Mouse (Mus musculus): ENCODE measurements around the gene Tm4sf19. TPM values are rescaled to one million over a fixed set of nuclear protein-coding genes. Genes with fewer than 3 reads are reported as not detected.

The Tm4sf19 gene
- total RNA-seq, 1 experiment from 2014 or later = not detected

- ATAC-seq (replicated peaks; ENCODE audit: insufficient number of reproducible peaks, low FRiP score, low TSS enrichment, poor library complexity, severe bottlenecking) = no peak
Observed at GRCm38 (mm10) chr16:32456761-32457160, 56.5 kb downstream of the Tm4sf19 start.

Other genes starting within 250 kb of the Tm4sf19 start
- gene Nrros, start 234.9 kb upstream of the Tm4sf19 start, total RNA-seq (2017) = 151 to 182 TPM (median 158 TPM) in 3 replicates
- gene Bex6, start 220.7 kb upstream of the Tm4sf19 start, total RNA-seq (2017) = 0.87 to 1.3 TPM in 2 of 3 replicates, not detected in the other
- 11.4 to 17.4 TPM (median 14.1 TPM) in 3 replicates for gene Fbxo45, start 153.3 kb upstream of the Tm4sf19 start, total RNA-seq (2017)
- gene Wdr53, start 153.3 kb upstream of the Tm4sf19 start, total RNA-seq (2017) = 12.4 to 18.3 TPM (median 15.3 TPM) in 3 replicates
- not detected in 3 replicates for gene Smco1, start 129.0 kb upstream of the Tm4sf19 start, total RNA-seq (2017)
- 25.0 to 33.0 TPM (median 27.0 TPM) in 3 replicates for gene Rnf168, start 123.0 kb upstream of the Tm4sf19 start, total RNA-seq (2017)
- gene Ubxn7, start 68.2 kb upstream of the Tm4sf19 start, total RNA-seq (2017) = 34.8 to 52.2 TPM (median 41.0 TPM) in 3 replicates
- gene Tctex1d2, start 19.2 kb downstream of the Tm4sf19 start, total RNA-seq (2017) = 5.4 to 18.0 TPM (median 16.4 TPM) in 3 replicates
- 58.4 to 78.2 TPM (median 76.1 TPM) in 3 replicates for gene Pcyt1a, start 30.4 kb downstream of the Tm4sf19 start, total RNA-seq (2017)
- 0.48 to 0.49 TPM in 2 of 3 replicates, not detected in the other for gene Slc51a, start 87.4 kb downstream of the Tm4sf19 start, total RNA-seq (2017)
- gene Zdhhc19, start 95.8 kb downstream of the Tm4sf19 start, total RNA-seq (2017) = not detected in 3 replicates
- 24.5 to 52.2 TPM (median 43.5 TPM) in 3 replicates for gene Tfrc, start 208.4 kb downstream of the Tm4sf19 start, total RNA-seq (2017)
- 16.2 to 63.7 TPM (median 26.3 TPM) in 3 replicates for gene Tnk2, start 243.4 kb downstream of the Tm4sf19 start, total RNA-seq (2017)